Mouse (Mus musculus) erythroblast, embryonic 14.5 days (primary cell): ENCODE measurements around the gene Hemgn. TPM values are rescaled to one million over a fixed set of nuclear protein-coding genes. Genes with fewer than 3 reads are reported as not detected.

Source experiments
- H3K27me3 ChIP-seq: 2 replicates; pipeline ENCODE4 v1.6.1; 2012; ENCODE audit warnings: inconsistent platforms; ENCODE audit not compliant: control insufficient read depth
- H3K36me3 ChIP-seq: 2 replicates; pipeline ENCODE4 v1.6.1; 2012; ENCODE audit warnings: mild to moderate bottlenecking, inconsistent platforms; ENCODE audit not compliant: control insufficient read depth
- H3K4me1 ChIP-seq: 2 replicates; pipeline ENCODE4 v1.6.1; 2012; ENCODE audit warnings: inconsistent platforms; ENCODE audit not compliant: control insufficient read depth
- H3K4me3 ChIP-seq: replicated peaks from 2 replicates; pipeline ENCODE3; 2012; ENCODE audit warnings: moderate library complexity, mild to moderate bottlenecking, inconsistent platforms
- H3K9me3 ChIP-seq: 2 replicates; pipeline ENCODE4 v1.6.1; 2012; ENCODE audit warnings: low read length, inconsistent platforms, mixed read lengths; ENCODE audit not compliant: control insufficient read depth
- GATA1 ChIP-seq: IDR thresholded peaks from 2 replicates; pipeline ENCODE4 v1.6.1; 2012; ENCODE audit warnings: low read length, inconsistent platforms, mixed read lengths
- TAL1 ChIP-seq: IDR thresholded peaks from 3 replicates; pipeline ENCODE4 v1.6.1; 2012; ENCODE audit warnings: low read length, inconsistent platforms, mixed read lengths
- polyA plus RNA-seq: library from polyadenylated mRNA; stranded (reverse); fragments of >175 nt; gene quantifications from 2 replicates; pipeline ENCODE4 v1.2.3, GENCODE M21; 2012

The Hemgn gene
- 36.9 and 40.4 TPM in 2 replicates for polyA plus RNA-seq

GRCm38 (mm10) chr4:46413406-46413805 is at the start of gene Hemgn:
Gene Hemgn, minus strand, starts transcription at chr4:46413506.
- peak within 1 kb of the TSS; percentile 31 for H3K4me3 ChIP-seq
- H3K4me1 ChIP-seq: peaks cover 92% of the 10 kb centered on the region
- peaks cover 30% of the 10 kb centered on the region for H3K36me3 ChIP-seq
- H3K27me3 ChIP-seq: no peaks in the 10 kb centered on the region
- no peak for TF ChIP-seq GATA1
- no peak for TF ChIP-seq TAL1
- H3K9me3 ChIP-seq: peaks cover 2% of the 10 kb centered on the region; the same call in 1 of the 2 replicates

- H3K9me3 ChIP-seq: no peaks in the 10 kb centered on the region
- H3K4me1 ChIP-seq: peaks cover 93% of the 10 kb centered on the region
- peak overlapping the region; percentile 96 for H3K4me3 ChIP-seq
- H3K36me3 ChIP-seq: peaks cover 100% of the 10 kb centered on the region
- no peaks in the 10 kb centered on the region for H3K27me3 ChIP-seq
- TF ChIP-seq TAL1: no peak
- no peak for TF ChIP-seq GATA1
Observed at GRCm38 (mm10) chr4:46458411-46458810, 45.1 kb upstream of the Hemgn start.

GRCm38 (mm10) chr4:46457186-46457585 is 43.9 kb upstream of the Hemgn start:
- no peaks in the 10 kb centered on the region for H3K9me3 ChIP-seq
- H3K36me3 ChIP-seq: peaks cover 100% of the 10 kb centered on the region
- peak overlapping the region; percentile 96 for H3K4me3 ChIP-seq
- H3K4me1 ChIP-seq: peaks cover 93% of the 10 kb centered on the region
- TF ChIP-seq TAL1: no peak
- no peak for TF ChIP-seq GATA1
- no peaks in the 10 kb centered on the region for H3K27me3 ChIP-seq

- TF ChIP-seq GATA1 (no peak), TAL1 (no peak)
- H3K27me3 ChIP-seq: no peaks in the 10 kb centered on the region
- peaks cover 91% of the 10 kb centered on the region for H3K4me1 ChIP-seq
- H3K4me3 ChIP-seq: peak overlapping the region; percentile 96
- no peaks in the 10 kb centered on the region for H3K9me3 ChIP-seq
- peaks cover 100% of the 10 kb centered on the region for H3K36me3 ChIP-seq
Observed at GRCm38 (mm10) chr4:46456762-46457161, 43.5 kb upstream of the Hemgn start.

GRCm38 (mm10) chr4:46454097-46454864 is 41.0 kb upstream of the Hemgn start:
- TF ChIP-seq GATA1: no peak
- TF ChIP-seq TAL1: no peak
- H3K36me3 ChIP-seq: peaks cover 76% of the 10 kb centered on the region
- no peaks in the 10 kb centered on the region for H3K9me3 ChIP-seq
- H3K27me3 ChIP-seq: no peaks in the 10 kb centered on the region
- H3K4me3 ChIP-seq: peak overlapping the region; percentile 96
- peaks cover 83% of the 10 kb centered on the region for H3K4me1 ChIP-seq

GRCm38 (mm10) chr4:46452855-46453719 is 39.8 kb upstream of the Hemgn start:
- Histone ChIP-seq H3K36me3 (peaks cover 72% of the 10 kb centered on the region), H3K4me1 (peaks cover 83% of the 10 kb centered on the region)
- TF ChIP-seq GATA1: no peak

GRCm38 (mm10) chr4:46452481-46452850 is 39.2 kb upstream of the Hemgn start:
- H3K27me3 ChIP-seq: no peaks in the 10 kb centered on the region
- H3K4me3 ChIP-seq: peak overlapping the region; percentile 96
- no peak for TF ChIP-seq GATA1
- TF ChIP-seq TAL1: no peak
- H3K36me3 ChIP-seq: peaks cover 68% of the 10 kb centered on the region
- peaks cover 83% of the 10 kb centered on the region for H3K4me1 ChIP-seq
- no peaks in the 10 kb centered on the region for H3K9me3 ChIP-seq

More at GRCm38 (mm10) chr4:46452855-46453719, 39.8 kb upstream of the Hemgn start:
- H3K4me3 ChIP-seq: peak overlapping the region; percentile 96
- H3K27me3 ChIP-seq: no peaks in the 10 kb centered on the region
- H3K9me3 ChIP-seq: no peaks in the 10 kb centered on the region

- H3K27me3 ChIP-seq: no peaks in the 10 kb centered on the region
- H3K9me3 ChIP-seq: no peaks in the 10 kb centered on the region
- H3K4me3 ChIP-seq: peak overlapping the region; percentile 96
- H3K36me3 ChIP-seq: peaks cover 65% of the 10 kb centered on the region
- peaks cover 83% of the 10 kb centered on the region for H3K4me1 ChIP-seq
- no peak for TF ChIP-seq TAL1
- no peak for TF ChIP-seq GATA1
Observed at GRCm38 (mm10) chr4:46451758-46452480, 38.6 kb upstream of the Hemgn start.
